Mouse (Mus musculus): ENCODE data around the gene Nfia. TPM values are rescaled to one million over a fixed set of nuclear protein-coding genes. Genes with fewer than 3 reads are reported as not detected.

Nfia gene
- polyA plus RNA-seq, 1 experiment: 10.3 TPM

- WGBS: 61% methylated on average over 1 of the region's 1 CpGs
- no peak for DNase-seq (ENCODE audit: low read depth, low spot score)
Measured at GRCm38 (mm10) chr4:98061086-98061485, 288.6 kb downstream of the Nfia start.

GRCm38 (mm10) chr4:98063280-98063679, 290.7 kb downstream of the Nfia start:
- DNase-seq (ENCODE audit: low read depth, low spot score): no peak
- WGBS: 88% methylated on average over 3 of the region's 3 CpGs

- no peak for DNase-seq (ENCODE audit: low read depth, low spot score)
- 90% methylated on average over 7 of the region's 7 CpGs for WGBS
Measured at GRCm38 (mm10) chr4:98076106-98076505, 303.6 kb downstream of the Nfia start.

- 70% methylated on average over 7 of the region's 7 CpGs for WGBS
- no peak for DNase-seq (ENCODE audit: low read depth, low spot score)
Measured at GRCm38 (mm10) chr4:98076624-98077023, 304.1 kb downstream of the Nfia start.

- no peak for DNase-seq (ENCODE audit: low read depth, low spot score)
- 77% methylated on average over 1 of the region's 1 CpGs for WGBS
Measured at GRCm38 (mm10) chr4:98080586-98080985, 308.1 kb downstream of the Nfia start.

- DNase-seq (ENCODE audit: low read depth, low spot score): no peak
- WGBS: 15% methylated on average over 1 of the region's 1 CpGs
Measured at GRCm38 (mm10) chr4:98081962-98082361, 309.4 kb downstream of the Nfia start.

- 75% methylated on average over 4 of the region's 4 CpGs for WGBS
- DNase-seq (ENCODE audit: low read depth, low spot score): no peak
Measured at GRCm38 (mm10) chr4:98082512-98082911, 310.0 kb downstream of the Nfia start.

GRCm38 (mm10) chr4:98085060-98085459, 312.5 kb downstream of the Nfia start:
- DNase-seq (ENCODE audit: low read depth, low spot score): no peak
- WGBS: 95% methylated on average over 6 of the region's 6 CpGs

GRCm38 (mm10) chr4:98086976-98087375, 314.4 kb downstream of the Nfia start:
- no peak for DNase-seq (ENCODE audit: low read depth, low spot score)
- whole genome bisulfite sequencing: 26% methylated on average over 4 of the region's 4 CpGs

GRCm38 (mm10) chr4:98089985-98090384, 317.5 kb downstream of the Nfia start:
- DNase-seq (ENCODE audit: low read depth, low spot score): no peak
- 83% methylated on average over 6 of the region's 6 CpGs for WGBS

GRCm38 (mm10) chr4:98090586-98090985, 318.1 kb downstream of the Nfia start:
- DNase-seq (ENCODE audit: low read depth, low spot score): no peak
- WGBS: 68% methylated on average over 3 of the region's 3 CpGs

GRCm38 (mm10) chr4:98091368-98091827, 318.9 kb downstream of the Nfia start:
- 37% methylated on average over 4 of the region's 4 CpGs for WGBS
- DNase-seq (ENCODE audit: low read depth, low spot score): no peak

GRCm38 (mm10) chr4:98091901-98092472, 319.5 kb downstream of the Nfia start:
- WGBS: 78% methylated on average over 5 of the region's 5 CpGs
- DNase-seq (ENCODE audit: low read depth, low spot score): no peak

- WGBS: 78% methylated on average over 19 of the region's 19 CpGs
- DNase-seq (ENCODE audit: low read depth, low spot score): no peak
Measured at GRCm38 (mm10) chr4:98094112-98094805, 321.7 kb downstream of the Nfia start.

- DNase-seq (ENCODE audit: low read depth, low spot score): no peak
- 80% methylated on average over 2 of the region's 2 CpGs for WGBS
Measured at GRCm38 (mm10) chr4:98095060-98095459, 322.5 kb downstream of the Nfia start.

GRCm38 (mm10) chr4:98097013-98097566, 324.6 kb downstream of the Nfia start:
- DNase-seq (ENCODE audit: low read depth, low spot score): no peak
- 81% methylated on average over 4 of the region's 4 CpGs for WGBS

- DNase-seq (ENCODE audit: low read depth, low spot score): no peak
- 77% methylated on average over 1 of the region's 1 CpGs for WGBS
Measured at GRCm38 (mm10) chr4:98098663-98099062, 326.1 kb downstream of the Nfia start.

- DNase-seq (ENCODE audit: low read depth, low spot score): no peak
- WGBS: 62% methylated on average over 5 of the region's 5 CpGs
Measured at GRCm38 (mm10) chr4:98099433-98099832, 326.9 kb downstream of the Nfia start.

GRCm38 (mm10) chr4:98101153-98102096, 328.9 kb downstream of the Nfia start:
- no peak for DNase-seq (ENCODE audit: low read depth, low spot score)
- WGBS: 73% methylated on average over 10 of the region's 10 CpGs
